Mouse (Mus musculus): ENCODE results near the gene Rftn1. TPM values are rescaled to one million over a fixed set of nuclear protein-coding genes. Genes with fewer than 3 reads are reported as not detected.

The Rftn1 gene
- total RNA-seq, 2 experiments from 2014 or later: 52.4 to 53.7 TPM

GRCm38 (mm10) chr17:50071602-50071988 is 118.9 kb downstream of the Rftn1 start:
- intact Hi-C loops (cut with DNase I): no loop called here
- DNase-seq: no peak

- DNase-seq: no peak
- intact Hi-C loops (cut with DNase I): no loop called here
Observed at GRCm38 (mm10) chr17:50070822-50071601, 119.5 kb downstream of the Rftn1 start.

GRCm38 (mm10) chr17:50069897-50070636 is 120.4 kb downstream of the Rftn1 start:
- intact Hi-C loops (cut with DNase I): loop anchor here (1.0 to 5.0 kb wide), 2 partner anchors 12 to 52 kb away; no protein-coding TSS in a partner anchor
- DNase-seq: peak; percentile 33 to 58

- intact Hi-C loops (cut with DNase I): loop anchor here (1.0 to 5.0 kb wide), 2 partner anchors 13 to 53 kb away; no protein-coding TSS in a partner anchor
- DNase-seq: no peak
Observed at GRCm38 (mm10) chr17:50069205-50069604, 121.3 kb downstream of the Rftn1 start.

GRCm38 (mm10) chr17:50068681-50069138 is 121.8 kb downstream of the Rftn1 start:
- intact Hi-C loops (cut with DNase I): loop anchor here (1.0 to 5.0 kb wide), 2 partner anchors 14 to 54 kb away; no protein-coding TSS in a partner anchor

GRCm38 (mm10) chr17:50067774-50068680 is 122.4 kb downstream of the Rftn1 start:
- intact Hi-C loops (cut with DNase I): loop anchor here (5.0 kb wide), 1 partner anchor 54 kb away; no protein-coding TSS in a partner anchor
- no peak for DNase-seq

More at GRCm38 (mm10) chr17:50068681-50069138, 121.8 kb downstream of the Rftn1 start:
- DNase-seq: no peak

- intact Hi-C loops (cut with DNase I): loop anchor here (5.0 kb wide), 1 partner anchor 55 kb away; no protein-coding TSS in a partner anchor
- DNase-seq: no peak
Observed at GRCm38 (mm10) chr17:50066822-50067713, 123.4 kb downstream of the Rftn1 start.

GRCm38 (mm10) chr17:50063832-50064627 is 126.4 kb downstream of the Rftn1 start:
- DNase-seq: no peak
- intact Hi-C loops (cut with DNase I): no loop called here

- DNase-seq: peak; percentile 38 to 72
- intact Hi-C loops (cut with DNase I): no loop called here
Observed at GRCm38 (mm10) chr17:50062649-50063048, 127.8 kb downstream of the Rftn1 start.

- intact Hi-C loops (cut with DNase I): no loop called here
- DNase-seq: no peak
Observed at GRCm38 (mm10) chr17:50061446-50061845, 129.0 kb downstream of the Rftn1 start.

- intact Hi-C loops (cut with DNase I): no loop called here
- DNase-seq: no peak
Observed at GRCm38 (mm10) chr17:50060220-50060619, 130.3 kb downstream of the Rftn1 start.

GRCm38 (mm10) chr17:50059417-50059816 is 131.1 kb downstream of the Rftn1 start:
- intact Hi-C loops (cut with DNase I): no loop called here
- DNase-seq: no peak

GRCm38 (mm10) chr17:50055154-50055756 is 135.2 kb downstream of the Rftn1 start:
- intact Hi-C loops (cut with DNase I): no loop called here

GRCm38 (mm10) chr17:50054586-50054985 is 135.9 kb downstream of the Rftn1 start:
- intact Hi-C loops (cut with DNase I): no loop called here

More at GRCm38 (mm10) chr17:50055154-50055756, 135.2 kb downstream of the Rftn1 start:
- no peak for DNase-seq

GRCm38 (mm10) chr17:50053961-50054360 is 136.5 kb downstream of the Rftn1 start:
- intact Hi-C loops (cut with DNase I): no loop called here
- DNase-seq: no peak

More at GRCm38 (mm10) chr17:50054586-50054985, 135.9 kb downstream of the Rftn1 start:
- DNase-seq: no peak

GRCm38 (mm10) chr17:50052741-50053468 is 137.6 kb downstream of the Rftn1 start:
- DNase-seq: no peak
- intact Hi-C loops (cut with DNase I): no loop called here

GRCm38 (mm10) chr17:50050456-50050855 is 140.0 kb downstream of the Rftn1 start:
- intact Hi-C loops (cut with DNase I): no loop called here
- DNase-seq: no peak
